Mouse (Mus musculus) spleen, adult 2 months (tissue): Measurements from ENCODE around the gene Clec3b. TPM values are rescaled to one million over a fixed set of nuclear protein-coding genes. Genes with fewer than 3 reads are reported as not detected.

ENCODE experiments used
- DNase-seq, 2 experiments: peaks; one replicate each; pipeline versions ENCODE4 v3.0.0 to v3.0.0-alpha.2; 2012 to 2021; ENCODE audit warnings: low spot score in 2 of 2, low read depth in 1 of 2
- H3K27ac ChIP-seq: fragments of 200-500 bp; 2 replicates; pipeline ENCODE4 v1.5.1; 2012; ENCODE audit warnings: low read length, inconsistent platforms; ENCODE audit not compliant: insufficient read depth
- H3K27me3 ChIP-seq: fragments of 200-500 bp; 2 replicates; pipeline ENCODE4 v1.6.1; 2012; ENCODE audit warnings: mild to moderate bottlenecking, moderate library complexity, low read length, inconsistent platforms; ENCODE audit not compliant: control insufficient read depth, insufficient read depth
- H3K36me3 ChIP-seq: fragments of 200-500 bp; 2 replicates; pipeline ENCODE4 v1.6.1; 2012; ENCODE audit warnings: mild to moderate bottlenecking, low read length, inconsistent platforms; ENCODE audit not compliant: control insufficient read depth, insufficient read depth
- H3K4me1 ChIP-seq: fragments of 200-500 bp; 2 replicates; pipeline ENCODE4 v1.6.1; 2011; ENCODE audit warnings: inconsistent platforms; ENCODE audit not compliant: control insufficient read depth, insufficient read depth, insufficient read length
- H3K4me3 ChIP-seq: fragments of 200-500 bp; 2 replicates; pipeline ENCODE4 v1.5.1; 2011; ENCODE audit warnings: mild to moderate bottlenecking, inconsistent platforms; ENCODE audit not compliant: insufficient read depth, insufficient read length; ENCODE audit errors: extremely low read depth
- CTCF ChIP-seq: fragments of 200-500 bp; IDR thresholded peaks from 2 replicates; pipeline ENCODE4 v1.5.1; 2011; ENCODE audit warnings: mild to moderate bottlenecking, inconsistent platforms; ENCODE audit not compliant: insufficient read depth, insufficient read length, insufficient replicate concordance; ENCODE audit errors: extremely low read depth
- POLR2A ChIP-seq: fragments of 200-500 bp; IDR thresholded peaks from 2 replicates; pipeline ENCODE4 v1.6.1; 2011; ENCODE audit warnings: low read depth, low read length, inconsistent platforms
- WGBS: fragments of 180-500 bp; shearing (Covaris S2); methylation state at CpG from one replicate; pipeline ENCODE4 v1.1.7; 2018; 5-methylcytosine and 5-hydroxymethylcytosine counted together
- polyA plus RNA-seq: library from polyadenylated mRNA; depleted of rRNA; stranded (reverse); fragments of >200 nt; gene quantifications from 2 replicates; pipeline ENCODE4 v1.2.3, GENCODE M21; 2012

Gene Clec3b
- polyA plus RNA-seq, 1 experiment = 4.6 TPM

DNA sequence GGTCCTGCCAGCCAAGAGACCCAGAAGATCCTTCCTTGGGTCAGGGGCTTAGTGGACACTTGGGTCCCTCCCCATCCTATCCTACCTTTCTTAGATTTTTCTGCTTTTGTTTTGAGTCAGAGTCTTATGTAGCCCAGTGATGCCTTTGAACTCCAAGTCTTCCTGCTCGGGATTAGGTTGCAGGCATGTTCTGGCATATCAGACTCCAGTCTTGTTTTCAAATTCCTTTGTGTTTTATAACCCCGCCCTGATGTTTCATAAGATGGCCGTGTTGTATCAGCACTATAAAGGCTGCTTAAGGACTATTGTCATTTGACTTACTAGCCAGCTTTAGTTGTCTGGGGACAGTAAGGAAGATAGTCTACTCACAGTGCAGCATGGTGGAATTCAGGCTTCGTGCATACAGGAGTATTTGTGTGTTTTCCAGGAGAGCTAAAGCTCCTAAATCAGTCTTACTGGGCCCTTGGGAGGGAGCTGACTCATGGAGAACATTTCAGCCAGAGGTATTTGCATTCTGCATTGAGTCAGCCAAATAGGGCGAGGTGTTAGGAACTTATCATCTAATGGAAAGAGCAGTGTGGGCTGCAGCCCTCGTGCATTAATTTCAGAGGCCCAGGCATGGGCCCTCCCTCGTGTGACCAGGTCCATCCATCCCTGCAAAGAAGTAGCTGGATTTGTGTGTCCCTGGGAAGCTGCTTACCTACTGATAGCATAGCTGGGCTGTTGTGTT is 13.6 kb upstream of the Clec3b start:
- H3K4me3 ChIP-seq = no peak overlapping the region
- 88% methylated on average over 7 of the region's 7 CpGs for WGBS

DNA sequence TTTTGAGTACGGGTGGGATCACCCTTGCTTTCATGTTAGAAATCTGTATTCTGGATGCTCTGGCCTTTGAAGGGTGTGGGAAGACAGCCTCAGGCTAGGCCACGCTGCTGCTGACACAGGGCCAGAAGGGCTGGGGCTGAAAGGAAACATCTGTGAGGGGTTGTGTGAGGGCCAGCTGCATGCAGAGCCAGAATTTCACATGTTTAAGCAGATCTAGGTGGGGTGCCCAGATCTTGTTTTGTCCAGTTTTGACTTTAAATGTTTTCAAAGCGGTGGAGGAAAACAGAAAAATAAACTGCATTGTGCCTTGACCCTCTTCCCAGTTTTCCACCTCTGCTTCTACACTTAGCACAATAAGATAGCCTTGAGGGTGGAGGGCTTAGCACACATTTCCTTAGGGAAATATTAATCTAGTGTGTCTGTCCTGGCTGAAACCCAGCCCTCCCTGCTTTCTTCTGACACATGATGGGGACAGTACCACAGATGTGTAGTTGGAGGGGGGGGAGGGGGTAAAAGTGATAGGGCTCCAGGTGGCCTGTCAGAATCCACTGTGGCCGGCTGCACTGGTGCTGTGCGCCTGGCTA is 11.8 kb upstream of the Clec3b start:
- WGBS = 66% methylated on average over 5 of the region's 5 CpGs
- Histone ChIP-seq H3K27me3 (no peaks in the 10 kb centered on the region), H3K27ac (no peak overlapping the region), H3K4me3 (no peak overlapping the region), H3K4me1 (no peaks in the 10 kb centered on the region), H3K36me3 (peaks cover 20% of the 10 kb centered on the region)
- TF ChIP-seq POLR2A = no peak
- TF ChIP-seq CTCF = no peak
- no peak for DNase-seq

More for the DNA sequence above, 13.6 kb upstream of the Clec3b start:
- no peaks in the 10 kb centered on the region for H3K27me3 ChIP-seq
- H3K36me3 ChIP-seq = peaks cover 34% of the 10 kb centered on the region
- no peak for DNase-seq
- H3K4me1 ChIP-seq = no peaks in the 10 kb centered on the region
- H3K27ac ChIP-seq = no peak overlapping the region
- TF ChIP-seq POLR2A = no peak
- no peak for TF ChIP-seq CTCF

DNA sequence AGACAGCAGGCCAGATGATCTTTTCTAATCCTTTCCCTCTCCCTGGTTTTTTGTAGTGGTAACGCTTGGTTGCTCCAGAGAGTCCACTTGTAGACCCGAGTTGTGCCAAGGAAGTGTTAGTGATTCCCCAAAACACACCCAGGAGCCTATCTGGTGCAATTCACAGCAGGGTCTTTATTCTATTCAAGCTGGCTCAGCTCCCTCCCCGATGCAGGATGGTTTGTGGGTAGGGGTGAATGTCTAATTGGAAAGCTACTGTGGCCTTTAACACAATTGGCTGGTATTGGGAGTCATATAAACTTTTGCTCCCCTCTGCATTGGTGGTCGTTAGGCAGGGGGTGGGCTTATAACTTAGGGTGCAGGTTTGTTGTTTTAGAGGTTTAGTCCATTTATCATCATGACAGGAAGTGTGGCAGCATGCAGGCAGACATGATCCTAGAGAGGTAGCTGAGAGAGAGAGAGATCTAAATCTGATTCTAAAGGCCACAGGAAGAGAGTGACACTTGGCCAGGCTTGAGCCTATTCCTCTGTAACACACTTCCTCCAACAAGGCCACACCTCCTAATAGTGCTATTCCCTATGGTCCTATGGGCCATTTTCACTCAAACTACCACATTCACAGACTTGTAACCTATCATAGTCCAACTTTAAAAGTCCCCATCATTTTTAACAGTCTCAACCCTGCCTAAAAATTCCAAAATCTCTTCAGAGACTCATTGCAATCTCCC is 10.7 kb upstream of the Clec3b start:
- WGBS = 64% methylated on average over 4 of the region's 4 CpGs
- H3K27ac ChIP-seq = no peak overlapping the region
- H3K27me3 ChIP-seq = no peaks in the 10 kb centered on the region
- H3K36me3 ChIP-seq = peaks cover 16% of the 10 kb centered on the region
- no peak for DNase-seq
- no peak overlapping the region for H3K4me3 ChIP-seq
- TF ChIP-seq POLR2A (no peak), CTCF (no peak)
- no peaks in the 10 kb centered on the region for H3K4me1 ChIP-seq

DNA sequence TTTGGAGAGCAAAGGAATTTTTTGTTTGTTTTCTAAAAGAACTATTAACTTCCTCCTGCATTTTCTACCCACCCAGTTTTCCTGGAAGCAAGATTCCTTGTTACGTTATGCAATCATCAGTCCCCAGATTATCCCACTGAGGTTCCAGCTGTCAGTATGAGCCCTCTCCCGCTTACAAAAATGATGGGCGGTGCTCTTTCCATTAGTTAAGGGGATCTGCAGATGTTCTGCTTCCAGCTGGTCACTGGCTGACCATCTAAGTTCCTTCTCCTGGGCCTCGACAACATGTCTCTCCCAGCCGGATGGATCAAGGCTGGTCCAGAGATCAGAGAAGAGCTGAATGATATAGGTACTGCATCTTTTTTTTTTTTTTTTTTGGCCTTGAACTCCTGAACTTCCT is 2.3 kb upstream of the Clec3b start:
- H3K27me3 ChIP-seq = no peaks in the 10 kb centered on the region
- TF ChIP-seq POLR2A (no peak), CTCF (no peak)
- H3K36me3 ChIP-seq = no peaks in the 10 kb centered on the region
- H3K4me1 ChIP-seq = peaks cover 6% of the 10 kb centered on the region; the same call in 1 of the 2 replicates
- no peak overlapping the region for H3K27ac ChIP-seq
- DNase-seq = no peak
- WGBS = 88% methylated on average over 5 of the region's 5 CpGs
- H3K4me3 ChIP-seq = no peak overlapping the region

DNA sequence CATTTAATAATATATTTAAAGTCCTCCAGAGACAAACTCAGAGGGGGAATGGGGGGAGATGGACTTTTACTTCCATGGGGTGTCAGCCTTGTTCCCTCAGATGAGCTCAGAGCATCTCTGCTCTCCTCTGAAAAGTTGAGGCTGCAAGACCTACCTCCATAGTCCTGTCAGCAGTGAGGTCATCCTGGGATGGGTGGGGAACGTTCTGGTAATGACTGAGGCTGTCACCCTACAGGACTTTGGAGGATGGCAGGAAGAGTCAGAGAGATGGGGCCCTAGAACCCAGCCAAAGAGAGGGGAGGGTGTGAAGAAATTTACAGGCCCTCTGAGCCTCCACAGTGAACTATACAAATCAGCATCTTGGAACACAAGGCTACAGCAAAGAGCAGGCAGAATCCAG is 815 bp downstream of the Clec3b start:
- H3K4me1 ChIP-seq = peaks cover 6% of the 10 kb centered on the region; the same call in 1 of the 2 replicates
- no peak for DNase-seq

GRCm38 (mm10) chr9:123152026-123152425 is 1.3 kb downstream of the Clec3b start:
- TF ChIP-seq POLR2A (no peak), CTCF (no peak)
- WGBS = 16% methylated on average over 3 of the region's 3 CpGs
- DNase-seq = no peak
- Histone ChIP-seq H3K4me1 (peaks cover 6% of the 10 kb centered on the region), H3K36me3 (no peaks in the 10 kb centered on the region), H3K27me3 (no peaks in the 10 kb centered on the region), H3K27ac (peak overlapping the region; percentile 80), H3K4me3 (no peak overlapping the region)

More for the DNA sequence above, 815 bp downstream of the Clec3b start:
- TF ChIP-seq CTCF = no peak
- TF ChIP-seq POLR2A = no peak
- Histone ChIP-seq H3K27me3 (no peaks in the 10 kb centered on the region), H3K4me3 (no peak overlapping the region), H3K27ac (peak overlapping the region; percentile 73), H3K36me3 (no peaks in the 10 kb centered on the region)
- WGBS = 28% methylated on average over 1 of the region's 1 CpGs
